Mouse (Mus musculus) limb, embryonic 10.5 days (tissue): ENCODE measurements around the gene Ctss. TPM values are rescaled to one million over a fixed set of nuclear protein-coding genes. Genes with fewer than 3 reads are reported as not detected.

Source experiments
- DNase-seq: peaks from one replicate; pipeline ENCODE4 v3.0.0-alpha.2; 2017; ENCODE audit warnings: low spot score
- H3K27ac ChIP-seq: fragments of 300-500 bp; sonication (generic); 2 replicates; pipeline ENCODE4 v1.5.1; 2016; ENCODE audit warnings: mild to moderate bottlenecking
- H3K27me3 ChIP-seq: fragments of 300-500 bp; sonication (generic); 2 replicates; pipeline ENCODE4 v1.6.1; 2016; ENCODE audit warnings: low read depth, mild to moderate bottlenecking; ENCODE audit not compliant: poor library complexity, severe bottlenecking
- H3K36me3 ChIP-seq: fragments of 300-500 bp; sonication (generic); 2 replicates; pipeline ENCODE4 v1.6.1; 2016; ENCODE audit warnings: mild to moderate bottlenecking, moderate library complexity
- H3K4me1 ChIP-seq: fragments of 300-500 bp; sonication (generic); 2 replicates; pipeline ENCODE4 v1.6.1; 2016
- H3K4me3 ChIP-seq: fragments of 300-500 bp; sonication (generic); 2 replicates; pipeline ENCODE4 v1.5.1; 2016; ENCODE audit warnings: mild to moderate bottlenecking, moderate library complexity
- H3K9me3 ChIP-seq: fragments of 300-500 bp; sonication (generic); replicated peaks from 2 replicates; pipeline ENCODE4 v1.6.1; 2016; ENCODE audit warnings: mild to moderate bottlenecking
- WGBS: fragments of 180-500 bp; shearing (Covaris S2); methylation state at CpG from one replicate; pipeline ENCODE4 v1.1.7; 2016; 5-methylcytosine and 5-hydroxymethylcytosine counted together
- polyA plus RNA-seq: library from polyadenylated mRNA; unstranded; fragments of >200 nt; fragmentation: Nextera tagmentation; extraction: Ambion mirVana; gene quantifications from 2 replicates; pipeline ENCODE4 v1.2.1, GENCODE M21; 2016

Gene Ctss
- polyA plus RNA-seq, 1 experiment from 2014 or later, result 3.3 TPM

GRCm38 (mm10) chr3:95517493-95517898 lies 9.1 kb upstream of the Ctss start:
- WGBS, result 40% methylated on average over 10 of the region's 10 CpGs
- Histone ChIP-seq H3K36me3 (no peaks in the 10 kb centered on the region), H3K27ac (0 out of 2 replicates have a peak overlapping the region, but pooled peaks have one; percentile 12)

GRCm38 (mm10) chr3:95518891-95519290 lies 7.7 kb upstream of the Ctss start:
- DNase-seq, result no peak
- H3K9me3 ChIP-seq, result no peaks in the 10 kb centered on the region
- H3K27ac ChIP-seq, result no peak overlapping the region
- H3K36me3 ChIP-seq, result no peaks in the 10 kb centered on the region
- 84% methylated on average over 7 of the region's 7 CpGs for WGBS
- H3K4me1 ChIP-seq, result peaks cover 14% of the 10 kb centered on the region
- no peaks in the 10 kb centered on the region for H3K27me3 ChIP-seq
- H3K4me3 ChIP-seq, result no peak overlapping the region

More at GRCm38 (mm10) chr3:95517493-95517898, 9.1 kb upstream of the Ctss start:
- peaks cover 10% of the 10 kb centered on the region for H3K4me1 ChIP-seq
- H3K9me3 ChIP-seq, result no peaks in the 10 kb centered on the region
- no peak overlapping the region for H3K4me3 ChIP-seq
- DNase-seq, result peak; percentile 78
- no peaks in the 10 kb centered on the region for H3K27me3 ChIP-seq

GRCm38 (mm10) chr3:95519315-95519714 lies 7.3 kb upstream of the Ctss start:
- H3K27me3 ChIP-seq, result no peaks in the 10 kb centered on the region
- H3K9me3 ChIP-seq, result no peaks in the 10 kb centered on the region
- H3K4me3 ChIP-seq, result no peak overlapping the region
- H3K27ac ChIP-seq, result no peak overlapping the region; the same call in 1 of the 2 replicates
- DNase-seq, result no peak
- H3K36me3 ChIP-seq, result no peaks in the 10 kb centered on the region
- peaks cover 14% of the 10 kb centered on the region for H3K4me1 ChIP-seq
- 83% methylated on average over 2 of the region's 2 CpGs for WGBS

GRCm38 (mm10) chr3:95520100-95520499 lies 6.5 kb upstream of the Ctss start:
- H3K4me3 ChIP-seq, result no peak overlapping the region
- peaks cover 14% of the 10 kb centered on the region for H3K4me1 ChIP-seq
- H3K9me3 ChIP-seq, result no peaks in the 10 kb centered on the region
- no peaks in the 10 kb centered on the region for H3K36me3 ChIP-seq
- no peak for DNase-seq
- H3K27ac ChIP-seq, result no peak overlapping the region
- H3K27me3 ChIP-seq, result no peaks in the 10 kb centered on the region
- 88% methylated on average over 3 of the region's 3 CpGs for WGBS

GRCm38 (mm10) chr3:95521168-95521567 lies 5.4 kb upstream of the Ctss start:
- Histone ChIP-seq H3K27ac (no peak overlapping the region), H3K4me1 (peaks cover 14% of the 10 kb centered on the region), H3K27me3 (no peaks in the 10 kb centered on the region), H3K4me3 (no peak overlapping the region), H3K9me3 (no peaks in the 10 kb centered on the region), H3K36me3 (no peaks in the 10 kb centered on the region)
- no peak for DNase-seq
- 90% methylated on average over 10 of the region's 10 CpGs for WGBS

GRCm38 (mm10) chr3:95523662-95524061 lies 2.9 kb upstream of the Ctss start:
- Histone ChIP-seq H3K4me1 (peaks cover 3% of the 10 kb centered on the region; the same call in 1 of the 2 replicates), H3K27ac (no peak overlapping the region), H3K36me3 (no peaks in the 10 kb centered on the region), H3K9me3 (no peaks in the 10 kb centered on the region), H3K4me3 (no peak overlapping the region), H3K27me3 (no peaks in the 10 kb centered on the region)
- DNase-seq, result no peak
- WGBS, result 84% methylated on average over 3 of the region's 3 CpGs

- Histone ChIP-seq H3K27me3 (no peaks in the 10 kb centered on the region), H3K9me3 (no peaks in the 10 kb centered on the region), H3K4me1 (peaks cover 3% of the 10 kb centered on the region; the same call in 1 of the 2 replicates), H3K36me3 (no peaks in the 10 kb centered on the region), H3K4me3 (no peak overlapping the region), H3K27ac (no peak overlapping the region)
- 77% methylated on average over 2 of the region's 2 CpGs for whole genome bisulfite sequencing
- DNase-seq, result no peak
These were observed 1.9 kb upstream of the Ctss start for GRCm38 (mm10) chr3:95524673-95525072.

GRCm38 (mm10) chr3:95526111-95526510 lies 475 bp upstream of the Ctss start:
- no peak overlapping the region for H3K27ac ChIP-seq

GRCm38 (mm10) chr3:95529814-95530213 lies 3.2 kb downstream of the Ctss start:
- no peaks in the 10 kb centered on the region for H3K36me3 ChIP-seq
- H3K4me1 ChIP-seq, result no peaks in the 10 kb centered on the region
- H3K27me3 ChIP-seq, result no peaks in the 10 kb centered on the region
- H3K4me3 ChIP-seq, result no peak overlapping the region
- H3K27ac ChIP-seq, result no peak overlapping the region
- 92% methylated on average over 6 of the region's 6 CpGs for WGBS
- no peaks in the 10 kb centered on the region for H3K9me3 ChIP-seq
- DNase-seq, result no peak

More at GRCm38 (mm10) chr3:95526111-95526510, 475 bp upstream of the Ctss start:
- Histone ChIP-seq H3K4me1 (peaks cover 3% of the 10 kb centered on the region; the same call in 1 of the 2 replicates), H3K9me3 (no peaks in the 10 kb centered on the region), H3K4me3 (no peak overlapping the region), H3K27me3 (no peaks in the 10 kb centered on the region), H3K36me3 (no peaks in the 10 kb centered on the region)
- DNase-seq, result no peak

- no peak for DNase-seq
- no peaks in the 10 kb centered on the region for H3K9me3 ChIP-seq
- no peaks in the 10 kb centered on the region for H3K27me3 ChIP-seq
- whole genome bisulfite sequencing, result 97% methylated on average over 1 of the region's 1 CpGs
- H3K27ac ChIP-seq, result no peak overlapping the region
- no peaks in the 10 kb centered on the region for H3K4me1 ChIP-seq
- no peaks in the 10 kb centered on the region for H3K36me3 ChIP-seq
- H3K4me3 ChIP-seq, result no peak overlapping the region
These were observed 4.4 kb downstream of the Ctss start for GRCm38 (mm10) chr3:95531025-95531424.

GRCm38 (mm10) chr3:95533364-95533763 lies 6.8 kb downstream of the Ctss start:
- no peaks in the 10 kb centered on the region for H3K36me3 ChIP-seq
- 92% methylated on average over 5 of the region's 5 CpGs for WGBS
- H3K4me1 ChIP-seq, result no peaks in the 10 kb centered on the region
- H3K9me3 ChIP-seq, result no peaks in the 10 kb centered on the region
- H3K27me3 ChIP-seq, result no peaks in the 10 kb centered on the region
- no peak overlapping the region for H3K27ac ChIP-seq
- H3K4me3 ChIP-seq, result no peak overlapping the region
- no peak for DNase-seq

- H3K27ac ChIP-seq, result no peak overlapping the region
- H3K27me3 ChIP-seq, result no peaks in the 10 kb centered on the region
- DNase-seq, result no peak
- H3K9me3 ChIP-seq, result no peaks in the 10 kb centered on the region
- H3K4me1 ChIP-seq, result no peaks in the 10 kb centered on the region
- no peak overlapping the region for H3K4me3 ChIP-seq
- no peaks in the 10 kb centered on the region for H3K36me3 ChIP-seq
- WGBS, result 77% methylated on average over 1 of the region's 1 CpGs
These were observed 8.3 kb downstream of the Ctss start for GRCm38 (mm10) chr3:95534927-95535326.

- WGBS, result 90% methylated on average over 10 of the region's 10 CpGs
- Histone ChIP-seq H3K27me3 (no peaks in the 10 kb centered on the region), H3K36me3 (no peaks in the 10 kb centered on the region), H3K4me1 (no peaks in the 10 kb centered on the region), H3K9me3 (no peaks in the 10 kb centered on the region), H3K4me3 (no peak overlapping the region), H3K27ac (no peak overlapping the region)
- DNase-seq, result no peak
These were observed 12.3 kb downstream of the Ctss start for GRCm38 (mm10) chr3:95538936-95539335.

GRCm38 (mm10) chr3:95539837-95540236 lies 13.3 kb downstream of the Ctss start:
- Histone ChIP-seq H3K4me3 (no peak overlapping the region), H3K4me1 (no peaks in the 10 kb centered on the region), H3K9me3 (no peaks in the 10 kb centered on the region), H3K27me3 (no peaks in the 10 kb centered on the region), H3K27ac (no peak overlapping the region), H3K36me3 (no peaks in the 10 kb centered on the region)
- no peak for DNase-seq
- WGBS, result 88% methylated on average over 4 of the region's 4 CpGs
